Mouse (Mus musculus): Measurements from ENCODE around the gene Slc30a3.
A peak's percentile ranks its signal among the peaks of the same experiment; 100 is the strongest.
"Not testable (repeated sequence)": the region's sequence is repeated elsewhere in the genome, so short reads cannot be mapped to it uniquely, and the experiment has no call there.

Gene Slc30a3

DNA sequence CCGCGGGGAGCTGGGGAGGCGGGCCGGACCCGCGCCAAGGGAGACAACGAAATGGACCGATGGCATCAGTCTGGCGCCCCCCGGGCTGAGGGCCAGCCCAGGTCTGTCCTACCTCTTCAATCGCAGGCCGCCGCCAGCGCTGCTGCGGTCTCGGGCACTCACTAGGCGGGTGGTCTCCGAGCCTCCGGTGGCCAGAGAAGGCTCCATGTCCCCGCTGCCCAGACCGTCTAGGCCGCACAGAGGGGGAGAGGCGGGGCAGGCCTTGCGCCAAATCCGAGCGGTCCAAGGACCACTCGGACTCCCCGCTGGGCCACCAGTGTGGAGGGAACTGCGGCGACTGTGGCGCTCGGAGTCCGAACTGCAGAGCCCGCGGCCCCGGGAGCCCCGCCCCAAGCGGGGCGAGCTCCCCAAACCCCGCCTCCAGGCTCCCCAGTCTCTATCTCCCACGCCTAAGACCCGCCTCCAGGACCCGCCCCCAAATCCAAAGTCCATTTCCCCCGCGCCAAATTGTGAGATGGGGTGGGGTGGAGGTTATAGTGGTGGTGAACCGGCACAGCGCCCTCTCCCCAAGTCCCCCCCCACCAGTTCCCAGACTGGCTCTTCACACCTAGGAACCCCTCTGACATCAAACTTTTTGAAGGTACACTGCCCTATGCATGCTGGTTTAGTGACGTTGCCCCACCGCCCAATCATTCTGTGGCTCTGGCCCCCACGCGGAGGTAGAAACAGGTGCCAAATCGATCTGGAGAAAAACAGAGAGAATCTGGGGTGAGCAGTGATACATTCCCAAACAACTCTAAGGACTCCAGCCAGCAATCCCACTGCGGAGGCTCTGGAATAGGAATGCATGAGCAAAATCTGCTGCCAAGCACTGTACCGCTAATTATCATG, 14.6 kb downstream of the Slc30a3 start:
- no peak for DNase-seq (ENCODE audit: low read depth)

DNA sequence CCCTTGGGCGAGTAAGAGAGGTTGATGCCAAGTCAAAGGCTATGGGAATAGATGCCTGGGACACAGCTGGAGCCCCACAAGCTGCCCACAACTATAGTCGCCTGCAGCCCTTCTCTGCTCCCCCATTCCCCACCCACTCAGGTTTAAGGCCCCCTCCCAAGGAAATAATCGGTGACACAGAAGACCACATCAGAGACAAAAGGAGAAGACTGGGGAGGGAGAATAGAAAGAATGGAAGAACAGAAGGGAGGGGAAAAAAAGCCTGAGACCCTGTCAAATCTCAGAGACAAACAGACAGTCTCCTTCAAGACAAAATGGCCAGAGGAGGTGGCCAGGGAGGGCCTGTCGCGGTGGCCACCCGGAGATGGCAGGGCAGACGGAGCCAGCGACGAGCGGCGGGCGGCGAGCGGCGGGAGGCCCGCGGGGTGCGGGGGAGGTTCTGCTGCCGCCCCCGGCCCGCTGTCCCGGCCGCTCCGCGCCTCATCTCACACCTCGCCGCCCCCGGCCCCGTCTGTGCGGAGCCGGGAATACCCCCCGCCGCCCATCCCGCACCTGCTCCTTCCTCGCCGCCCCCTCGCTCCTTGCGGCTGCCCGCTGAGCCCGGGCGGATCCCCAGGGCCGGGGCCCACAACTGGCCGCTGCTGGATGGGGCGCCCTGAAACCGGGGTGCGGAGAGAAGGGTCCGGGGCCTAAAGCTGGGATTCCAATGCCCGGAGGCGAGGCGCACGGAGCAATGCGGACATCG, 15.6 kb downstream of the Slc30a3 start:
- no peak for DNase-seq (ENCODE audit: low read depth)

DNA sequence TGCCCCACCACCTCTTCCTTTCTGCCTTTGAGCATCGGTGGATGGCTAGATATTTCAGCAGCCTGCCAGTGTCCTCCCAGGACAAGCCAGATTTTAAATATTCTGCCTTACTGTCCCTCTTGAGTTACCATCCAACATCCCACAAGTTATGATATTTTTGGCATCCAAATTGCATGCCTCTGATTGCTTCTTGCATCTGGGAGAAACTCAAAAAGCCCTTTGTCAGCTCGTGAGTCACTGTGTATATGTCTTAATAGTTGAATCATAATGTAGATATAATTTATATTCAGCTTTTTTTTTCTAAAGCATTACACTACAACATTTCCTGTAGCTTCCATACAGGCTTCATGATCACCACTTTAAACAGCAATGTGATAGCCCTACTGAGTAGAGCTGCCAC, 20.9 kb downstream of the Slc30a3 start:
- DNase-seq (ENCODE audit: low read depth), result no peak

DNA sequence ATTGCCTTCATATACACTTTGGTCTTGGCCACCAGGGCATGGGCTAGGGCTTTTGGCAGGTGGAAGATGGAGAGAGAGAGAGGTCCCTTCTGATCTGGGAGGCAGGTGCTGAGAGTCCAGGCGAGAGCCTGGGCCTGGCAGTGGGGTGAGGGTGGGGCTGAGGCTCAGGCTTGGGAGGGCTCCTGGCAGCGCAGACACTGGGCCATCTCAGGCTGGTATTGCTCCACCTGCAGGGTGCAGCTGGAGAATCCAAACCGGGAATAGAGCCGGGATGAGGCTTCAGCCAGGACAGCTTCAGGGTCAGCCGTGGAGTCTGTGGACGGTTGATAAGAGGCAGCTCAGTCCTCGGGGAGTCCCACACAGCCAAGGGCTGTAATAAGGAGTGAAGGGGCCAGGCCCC, 21.4 kb downstream of the Slc30a3 start:
- DNase-seq (ENCODE audit: low read depth), result no peak

DNA sequence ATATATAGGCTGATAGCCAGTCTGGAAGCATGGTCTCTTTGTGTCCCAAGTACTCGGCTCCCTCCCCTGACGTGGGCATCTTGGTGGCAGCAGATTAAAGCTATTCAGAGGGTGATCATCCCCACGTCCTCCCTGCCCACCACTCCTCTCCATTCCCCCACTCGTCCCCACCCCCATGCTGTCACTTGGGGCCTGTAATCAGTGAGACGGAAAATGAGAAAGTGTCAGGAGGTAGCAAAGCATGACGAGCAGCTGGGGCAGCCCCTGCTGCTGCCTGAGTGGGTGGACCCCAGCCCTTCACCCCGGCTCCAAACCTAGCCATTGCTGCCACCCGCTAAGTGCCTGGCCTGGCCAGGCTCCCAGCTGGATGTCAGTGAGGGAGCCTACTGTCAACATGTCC, 24.1 kb downstream of the Slc30a3 start:
- no peak for DNase-seq (ENCODE audit: low read depth)

GRCm38 (mm10) chr5:31082935-31083625, 25.0 kb downstream of the Slc30a3 start:
- no peak for DNase-seq (ENCODE audit: low read depth)

DNA sequence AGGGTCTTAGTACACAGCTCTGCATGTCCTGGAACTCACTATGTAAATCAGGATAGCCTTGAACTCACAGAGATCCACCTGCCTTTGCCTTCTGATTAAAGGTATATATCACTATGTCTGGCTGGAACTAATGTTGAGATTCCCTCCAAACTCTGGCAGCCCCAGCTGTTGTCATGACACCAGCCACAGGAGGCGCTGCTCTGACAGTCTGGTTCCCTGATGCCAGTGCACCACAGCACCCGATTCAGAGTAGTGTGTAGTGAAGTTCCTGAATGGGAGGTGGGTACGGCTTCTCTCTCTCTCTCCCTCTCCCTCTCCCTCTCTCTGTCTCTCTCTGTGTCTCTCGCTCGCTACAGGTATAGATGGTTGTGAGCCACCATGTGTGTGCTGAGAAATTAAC, 25.7 kb downstream of the Slc30a3 start:
- DNase-seq (ENCODE audit: low read depth), result peak; percentile 53

DNA sequence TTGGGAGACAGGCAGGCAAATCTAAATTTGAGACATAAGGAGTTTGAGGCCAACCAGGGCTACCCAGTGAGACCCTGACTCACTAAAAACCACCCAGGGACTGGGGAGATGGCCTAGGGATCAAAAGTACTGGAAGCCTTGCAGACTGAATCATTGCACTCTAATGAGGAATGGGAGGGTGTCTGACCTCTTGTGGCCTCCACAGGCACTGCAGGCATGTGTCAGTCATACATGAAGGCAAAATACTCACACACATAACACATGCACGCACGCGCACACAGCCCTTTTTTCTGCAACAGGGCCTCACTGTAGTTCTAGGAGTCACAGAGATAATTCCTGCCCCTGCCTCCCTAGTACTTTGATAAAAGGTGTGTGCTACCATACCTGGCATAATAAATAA, 26.7 kb downstream of the Slc30a3 start:
- peak; percentile 50 for DNase-seq (ENCODE audit: low read depth)

DNA sequence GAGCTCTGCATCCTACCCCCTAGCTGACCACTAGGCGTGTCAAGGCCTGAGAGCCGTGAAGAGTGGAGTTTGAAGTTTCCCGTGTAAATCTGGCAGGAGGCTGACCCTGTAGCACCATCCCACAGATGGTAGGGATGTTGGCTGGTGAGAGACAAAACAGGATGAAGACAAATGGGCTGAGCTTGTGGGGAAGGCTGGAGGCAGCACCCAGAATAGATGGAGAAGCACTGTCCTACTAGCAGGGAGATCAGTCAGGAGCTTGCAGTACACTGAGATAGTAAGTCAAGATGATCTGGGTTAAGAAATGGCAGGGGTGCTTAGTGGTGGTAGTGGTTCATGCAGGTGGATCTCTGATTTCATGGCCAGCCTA, 27.3 kb downstream of the Slc30a3 start:
- no peak for DNase-seq (ENCODE audit: low read depth)

GRCm38 (mm10) chr5:31080059-31080794, 27.8 kb downstream of the Slc30a3 start:
- DNase-seq (ENCODE audit: low read depth), result no peak

DNA sequence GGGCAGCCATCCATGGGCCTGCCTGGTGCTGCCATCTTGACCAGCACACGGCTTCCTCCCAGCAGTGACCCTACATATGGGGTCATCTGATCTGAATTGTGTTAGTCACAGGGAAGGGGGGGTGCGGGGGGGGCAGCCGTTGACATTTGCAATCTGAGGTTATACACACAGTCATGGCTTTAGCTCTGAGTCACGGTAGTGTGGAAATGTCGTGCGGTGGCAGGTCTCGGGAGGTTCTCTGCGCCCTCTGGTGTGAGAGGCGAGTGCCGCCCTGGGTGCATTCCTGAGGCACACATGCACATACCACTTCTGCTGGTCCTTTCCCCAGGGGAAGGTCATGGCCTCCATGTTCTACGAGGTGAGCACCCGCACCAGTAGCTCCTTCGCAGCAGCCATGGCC, 31.7 kb downstream of the Slc30a3 start:
- no peak for DNase-seq (ENCODE audit: low read depth)

GRCm38 (mm10) chr5:31073176-31073575, 34.9 kb downstream of the Slc30a3 start:
- DNase-seq (ENCODE audit: low read depth), result no peak

- no peak for DNase-seq (ENCODE audit: low read depth)
Observed at GRCm38 (mm10) chr5:31071821-31072220, 36.2 kb downstream of the Slc30a3 start.

GRCm38 (mm10) chr5:31071059-31071458, 37.0 kb downstream of the Slc30a3 start:
- no peak for DNase-seq (ENCODE audit: low read depth)

- no peak for DNase-seq (ENCODE audit: low read depth)
Observed at GRCm38 (mm10) chr5:31069810-31070209, 38.2 kb downstream of the Slc30a3 start.

DNA sequence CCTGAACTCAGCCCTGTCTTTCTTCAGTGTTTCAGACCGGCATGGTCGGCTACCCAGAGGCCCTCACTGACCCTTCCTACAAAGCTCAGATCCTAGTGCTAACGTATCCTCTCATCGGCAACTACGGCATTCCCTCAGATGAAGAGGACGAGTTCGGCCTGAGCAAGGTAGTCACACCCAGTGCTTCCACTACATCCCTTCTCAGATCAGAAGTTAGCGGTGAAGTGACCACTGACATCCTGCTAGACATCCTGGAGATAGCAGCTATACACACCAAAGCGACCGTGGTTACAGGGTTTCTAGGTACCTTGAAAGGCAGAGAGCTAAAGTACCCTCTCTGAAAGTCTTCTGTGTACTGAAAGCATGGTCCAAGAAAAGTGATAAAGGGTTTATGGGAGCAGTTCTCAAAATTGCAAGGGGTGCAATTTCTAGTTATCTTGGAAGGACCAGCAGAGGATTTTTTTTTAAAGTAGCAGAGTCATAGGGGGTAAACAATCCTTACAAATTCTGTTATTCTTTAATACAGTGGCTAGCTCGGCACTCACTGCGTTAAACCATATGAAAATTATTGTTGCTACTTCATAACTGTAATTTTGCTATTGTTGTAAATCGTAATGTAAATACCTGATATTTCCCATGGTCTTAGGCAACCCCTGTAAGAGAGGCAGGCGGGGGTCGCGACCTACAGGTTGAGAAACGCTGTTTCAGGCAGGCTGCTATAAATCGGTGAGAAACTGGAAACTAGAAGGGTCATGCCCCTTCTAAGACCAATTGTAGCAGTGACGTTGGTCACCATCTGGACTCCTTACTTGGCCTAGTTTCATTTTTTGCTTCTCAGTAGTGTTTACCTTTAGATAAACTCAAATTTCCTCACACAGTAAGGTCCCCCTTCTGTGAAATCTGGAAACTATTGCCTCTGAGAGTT, 52.6 kb downstream of the Slc30a3 start:
- no peak for DNase-seq (ENCODE audit: low read depth)

- DNase-seq (ENCODE audit: low read depth), result peak; percentile 86
Observed at GRCm38 (mm10) chr5:31054261-31055215, 53.5 kb downstream of the Slc30a3 start, which contains the start of gene Cad. Cad (plus strand) TSS chr5:31054780.

- not testable (repeated sequence) for DNase-seq (ENCODE audit: low read depth)
Observed at GRCm38 (mm10) chr5:31053728-31054127, 54.3 kb downstream of the Slc30a3 start.

DNA sequence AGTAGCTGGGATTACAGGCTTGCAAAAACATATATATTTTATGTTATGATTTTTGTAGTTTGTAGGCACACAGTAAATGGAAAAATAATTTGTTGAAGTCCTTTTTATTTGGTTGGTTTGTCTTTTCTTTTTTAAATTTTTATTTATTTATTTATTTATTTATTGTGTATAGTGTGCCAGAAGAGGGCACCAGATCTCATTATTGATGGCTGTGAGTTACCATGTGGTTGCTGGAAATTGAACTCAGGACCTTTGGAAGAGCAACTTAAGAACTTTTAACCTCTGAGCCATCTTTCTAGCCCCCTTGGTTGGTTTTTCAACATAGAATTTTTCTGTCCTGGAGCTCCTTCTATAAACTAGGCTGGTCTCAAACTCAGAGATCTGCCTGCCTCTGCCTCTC, 57.6 kb downstream of the Slc30a3 start:
- DNase-seq (ENCODE audit: low read depth), result no peak

Measured in c-Kit-positive CD71-positive TER-119-negative erythroid progenitor cells, embryonic 14.5 days (primary cell).